Mouse (Mus musculus) macrophage (primary cell): ENCODE results near the gene Ccar1. TPM values are rescaled to one million over a fixed set of nuclear protein-coding genes. Genes with fewer than 3 reads are reported as not detected.
A peak's percentile ranks its signal among the peaks of the same experiment; 100 is the strongest.
"Not testable (repeated sequence)": the region's sequence is repeated elsewhere in the genome, so short reads cannot be mapped to it uniquely, and the experiment has no call there.

Source experiments
- H3K27ac ChIP-seq: fragments of 350-480 bp; formaldehyde crosslinking; 2 replicates; pipeline ENCODE4 v1.9.0; 2021
- H3K36me3 ChIP-seq: fragments of 350-480 bp; formaldehyde crosslinking; 2 replicates; pipeline ENCODE4 v1.9.0; 2021; ENCODE audit errors: inconsistent target
- H3K4me3 ChIP-seq: fragments of 350-480 bp; formaldehyde crosslinking; 2 replicates; pipeline ENCODE4 v1.9.0; 2021; ENCODE audit errors: inconsistent target
- H3K79me2 ChIP-seq: fragments of 350-480 bp; formaldehyde crosslinking; 2 replicates; pipeline ENCODE4 v1.9.0; 2021; ENCODE audit errors: inconsistent target
- WGBS: methylation state at CpG from one replicate; pipeline ENCODE4 v1.1.7; 2026; ENCODE audit warnings: inconsistent platforms; ENCODE audit not compliant: missing documents; 5-methylcytosine and 5-hydroxymethylcytosine counted together
- polyA plus RNA-seq: library from polyadenylated mRNA; stranded (reverse); fragments of 250-400 nt; gene quantifications from 3 replicates; pipeline ENCODE4 v1.2.4, GENCODE M21; 2018; ENCODE audit warnings: inconsistent platforms

The Ccar1 gene
- polyA plus RNA-seq, 1 experiment from 2014 or later: 72.7 TPM

- Histone ChIP-seq H3K4me3 (peak overlapping the region; percentile 68), H3K36me3 (peaks cover 25% of the 10 kb centered on the region; the same call in 1 of the 2 replicates), H3K27ac (peak overlapping the region; percentile 33), H3K79me2 (peaks cover 51% of the 10 kb centered on the region)
- WGBS: 1% methylated on average over 73 of the region's 78 CpGs
Measured at GRCm38 (mm10) chr10:62791251-62792176, 572 bp downstream of the Ccar1 start.

DNA sequence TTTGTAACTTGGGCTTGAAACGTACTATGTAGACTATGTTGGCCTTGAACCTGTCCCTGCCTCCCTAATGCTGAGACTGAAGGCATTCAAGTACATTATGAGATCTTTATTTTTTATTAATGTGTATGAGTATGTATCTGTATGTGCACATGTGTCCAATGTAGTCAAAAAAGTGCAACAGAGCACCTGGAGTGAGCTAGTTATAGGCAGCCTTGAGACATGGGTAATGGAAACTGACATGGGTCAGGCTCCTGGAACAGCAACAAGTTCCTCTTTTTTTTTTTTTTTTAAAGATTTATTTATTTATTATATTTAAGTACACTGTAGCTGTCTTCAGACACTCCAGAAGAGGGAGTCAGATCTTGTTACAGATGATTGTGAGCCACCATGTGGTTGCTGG is 10.3 kb downstream of the Ccar1 start:
- peaks cover 68% of the 10 kb centered on the region for H3K36me3 ChIP-seq
- WGBS: 100% methylated on average over 1 of the region's 1 CpGs
- H3K4me3 ChIP-seq, H3K27ac ChIP-seq: not testable (repeated sequence)
- peaks cover 12% of the 10 kb centered on the region; the same call in 1 of the 2 replicates for H3K79me2 ChIP-seq

DNA sequence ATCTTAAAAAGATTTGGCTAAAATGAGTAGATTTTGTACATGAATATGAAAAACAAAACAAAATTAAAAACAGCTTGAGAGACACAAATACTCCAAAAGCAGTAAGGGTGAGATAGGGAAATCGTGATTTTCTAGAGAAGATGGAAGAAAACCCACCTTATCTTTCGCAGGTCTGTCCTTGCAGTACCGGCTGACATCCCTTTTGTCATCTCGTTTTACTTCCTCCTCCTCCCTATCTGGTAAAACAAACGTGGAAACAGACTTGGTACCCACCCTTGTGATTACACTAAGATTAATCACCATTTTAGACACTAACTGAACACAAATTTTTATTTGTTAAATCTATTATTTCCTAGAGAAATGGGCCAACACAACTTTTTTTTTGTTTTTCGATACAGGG is 41.3 kb downstream of the Ccar1 start:
- 80% methylated on average over 6 of the region's 6 CpGs for WGBS
- Histone ChIP-seq H3K36me3 (peaks cover 75% of the 10 kb centered on the region), H3K4me3 (no peak overlapping the region), H3K27ac (no peak overlapping the region), H3K79me2 (no peaks in the 10 kb centered on the region)

- no peaks in the 10 kb centered on the region for H3K79me2 ChIP-seq
- 39% methylated on average over 4 of the region's 4 CpGs for WGBS
- no peak overlapping the region for H3K4me3 ChIP-seq
- peak overlapping the region; percentile 38 for H3K27ac ChIP-seq
- peaks cover 15% of the 10 kb centered on the region for H3K36me3 ChIP-seq
Measured at GRCm38 (mm10) chr10:62739961-62740737, 51.9 kb downstream of the Ccar1 start.

GRCm38 (mm10) chr10:62736965-62737688 is 55.0 kb downstream of the Ccar1 start:
- no peak overlapping the region for H3K27ac ChIP-seq
- no peaks in the 10 kb centered on the region for H3K79me2 ChIP-seq
- 42% methylated on average over 4 of the region's 4 CpGs for WGBS
- no peak overlapping the region for H3K4me3 ChIP-seq
- no peaks in the 10 kb centered on the region for H3K36me3 ChIP-seq

- no peak overlapping the region for H3K27ac ChIP-seq
- no peak overlapping the region for H3K4me3 ChIP-seq
- no peaks in the 10 kb centered on the region for H3K79me2 ChIP-seq
- no peaks in the 10 kb centered on the region for H3K36me3 ChIP-seq
- 89% methylated on average over 7 of the region's 10 CpGs for WGBS
Measured at GRCm38 (mm10) chr10:62730826-62731225, 61.3 kb downstream of the Ccar1 start.

GRCm38 (mm10) chr10:62725771-62726687 is 66.1 kb downstream of the Ccar1 start, which contains the start of gene Stox1:
Stox1 (minus strand) TSS chr10:62726128.
- Histone ChIP-seq H3K79me2 (no peaks in the 10 kb centered on the region), H3K36me3 (no peaks in the 10 kb centered on the region), H3K4me3 (peak within 1 kb of the TSS; percentile 16; the same call in 1 of the 2 replicates), H3K27ac (no peak within 1 kb of the TSS)
- WGBS: 3% methylated on average over 75 of the region's 85 CpGs

GRCm38 (mm10) chr10:62724936-62725335 is 67.2 kb downstream of the Ccar1 start:
- 23% methylated on average over 5 of the region's 7 CpGs for WGBS
- Histone ChIP-seq H3K36me3 (no peaks in the 10 kb centered on the region), H3K4me3 (no peak overlapping the region)

DNA sequence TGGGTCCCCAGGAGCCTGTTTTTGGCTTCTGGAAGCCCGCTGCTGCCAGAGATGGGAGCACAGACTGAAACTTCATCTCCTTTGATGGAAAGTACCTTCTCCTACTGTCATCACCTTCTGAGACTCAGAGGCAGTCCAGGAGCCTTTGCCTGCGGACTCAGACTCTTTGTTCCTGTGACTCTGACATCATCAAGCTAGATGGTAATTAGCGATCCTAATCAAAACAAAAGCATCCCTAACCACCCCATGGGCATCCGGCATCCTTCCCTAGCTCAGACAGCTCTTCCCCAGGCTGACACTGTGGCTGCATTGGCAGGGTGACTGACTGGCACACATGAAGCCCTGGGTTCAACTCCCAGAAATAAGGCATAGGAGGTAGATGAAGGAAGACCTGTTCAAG is 69.4 kb downstream of the Ccar1 start:
- no peaks in the 10 kb centered on the region for H3K79me2 ChIP-seq
- no peak overlapping the region for H3K27ac ChIP-seq
- H3K4me3 ChIP-seq: no peak overlapping the region
- WGBS: 53% methylated on average over 4 of the region's 4 CpGs
- no peaks in the 10 kb centered on the region for H3K36me3 ChIP-seq

More at GRCm38 (mm10) chr10:62724936-62725335, 67.2 kb downstream of the Ccar1 start:
- H3K27ac ChIP-seq: no peak overlapping the region
- H3K79me2 ChIP-seq: no peaks in the 10 kb centered on the region

DNA sequence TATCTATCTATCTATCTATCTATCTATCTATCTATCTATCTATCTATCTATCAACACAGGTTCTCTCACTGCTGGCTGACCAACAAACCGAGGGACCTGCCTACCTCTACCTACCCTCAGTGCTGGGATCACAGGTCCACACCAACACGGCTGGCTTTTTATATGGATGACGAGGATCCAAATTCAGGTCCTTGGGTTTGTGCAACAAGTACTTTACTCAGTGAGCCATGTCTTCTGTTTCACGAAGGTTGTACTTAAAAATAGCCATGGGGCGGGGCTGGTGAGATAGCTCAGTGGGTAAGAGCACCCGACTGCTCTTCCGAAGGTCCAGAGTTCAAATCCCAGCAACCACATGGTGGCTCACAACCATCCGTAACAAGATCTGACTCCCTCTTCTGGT is 71.5 kb downstream of the Ccar1 start:
- H3K79me2 ChIP-seq, H3K36me3 ChIP-seq, H3K27ac ChIP-seq, H3K4me3 ChIP-seq: not testable (repeated sequence)
- WGBS: 92% methylated on average over 4 of the region's 8 CpGs

DNA sequence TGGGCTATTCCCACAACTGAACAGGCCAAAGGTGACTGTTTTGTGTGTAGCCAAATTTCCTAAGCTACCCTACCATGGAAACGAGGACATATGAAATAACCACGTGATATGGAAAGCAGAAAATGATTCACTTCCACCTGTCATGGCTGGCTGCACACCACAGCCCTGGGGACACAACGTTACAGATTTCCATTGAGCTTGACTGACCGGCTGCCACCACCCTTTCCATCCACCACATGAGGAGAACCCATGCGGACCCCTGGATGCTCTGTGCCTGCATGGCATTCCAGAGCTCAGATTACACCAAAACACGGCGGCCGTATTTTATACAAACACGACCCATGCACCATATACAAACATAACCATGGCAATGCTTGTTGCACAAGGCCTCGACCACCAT is 78.6 kb downstream of the Ccar1 start:
- Histone ChIP-seq H3K36me3 (no peaks in the 10 kb centered on the region), H3K4me3 (no peak overlapping the region), H3K27ac (no peak overlapping the region), H3K79me2 (no peaks in the 10 kb centered on the region)
- WGBS: 82% methylated on average over 10 of the region's 10 CpGs

GRCm38 (mm10) chr10:62703579-62703978 is 88.5 kb downstream of the Ccar1 start:
- 85% methylated on average over 4 of the region's 4 CpGs for WGBS
- Histone ChIP-seq H3K79me2 (no peaks in the 10 kb centered on the region), H3K4me3 (no peak overlapping the region), H3K27ac (no peak overlapping the region), H3K36me3 (no peaks in the 10 kb centered on the region)

- Histone ChIP-seq H3K27ac (no peak overlapping the region), H3K79me2 (no peaks in the 10 kb centered on the region), H3K4me3 (no peak overlapping the region), H3K36me3 (no peaks in the 10 kb centered on the region)
- 88% methylated on average over 4 of the region's 4 CpGs for WGBS
Measured at GRCm38 (mm10) chr10:62702436-62702835, 89.7 kb downstream of the Ccar1 start.
